8 mouse cellular contexts compared by ENCODE assay signal in the genomic region with DNA sequence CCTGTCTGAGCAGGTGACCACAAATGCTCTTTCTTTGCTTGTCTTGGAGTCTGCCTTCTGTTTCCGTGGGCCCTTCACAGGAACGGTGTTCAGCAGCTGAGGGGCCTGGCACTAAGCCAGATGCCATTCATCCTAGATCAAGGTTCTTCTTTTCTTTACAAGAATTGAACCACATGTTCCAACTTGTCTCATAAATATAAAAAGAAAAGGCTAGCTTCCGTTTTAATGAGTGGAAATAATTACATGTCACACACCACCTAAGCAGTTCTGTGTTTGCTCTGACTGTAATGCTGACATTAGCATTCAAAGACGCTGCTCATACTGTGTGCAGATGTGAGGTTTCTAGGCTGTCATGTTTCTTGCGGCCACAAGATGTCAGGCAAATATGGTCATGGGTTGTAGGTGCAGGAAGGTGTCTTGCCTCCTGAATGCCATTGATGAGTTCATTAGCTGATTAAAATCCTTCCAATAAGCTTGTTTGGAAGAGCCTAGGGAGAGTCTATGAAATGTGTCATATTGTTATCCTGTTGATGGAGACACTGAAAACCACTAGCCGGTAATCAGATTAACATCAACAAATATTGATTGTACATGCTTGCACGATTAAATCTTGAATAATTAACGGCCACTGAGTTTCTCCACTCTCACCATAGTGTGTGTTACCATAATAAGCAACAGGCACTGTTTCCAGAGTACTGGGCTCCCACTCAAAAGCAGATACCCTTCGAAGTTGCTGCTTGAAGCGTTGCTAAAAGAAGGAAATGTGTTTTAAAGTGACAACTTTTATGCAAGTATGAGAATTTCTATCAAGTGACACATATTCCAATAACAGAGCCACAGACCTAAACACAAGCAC.
DNase-seq lines count a peak whose midpoint lies in the region; ATAC-seq and TF ChIP-seq lines count a peak whose summit lies in the region.

No protein-coding gene starts in this region.

- H3K9me3 ChIP-seq in liver, embryonic 11.5 days (ENCODE audit: control insufficient read depth, low read length): no peaks in the 10 kb centered on the region
- H3K9me3 ChIP-seq in midbrain, embryonic 14.5 days (ENCODE audit: control insufficient read depth, low read length): no peaks in the 10 kb centered on the region

- no peak for TF ChIP-seq POLR2A in bone marrow, adult 2 months (IDR thresholded peaks at IDR 0.05; ENCODE audit: borderline replicate concordance, control insufficient read depth, low read depth, low read length)
- TF ChIP-seq POLR2A in embryonic fibroblast, embryonic 13.5 days (IDR thresholded peaks at IDR 0.05; ENCODE audit: low read depth, low read length): no peak

- 56% methylated on average over 10 of the region's 10 CpGs for WGBS in liver, embryonic 11.5 days
- 27% methylated on average over 10 of the region's 10 CpGs for WGBS in bone marrow, adult 2 months
- 43% methylated on average over 10 of the region's 10 CpGs for WGBS in midbrain, embryonic 14.5 days

- DNase-seq in liver: peak; percentile 5
- DNase-seq in liver, embryonic 11.5 days (ENCODE audit: low spot score): no peak
- peak; percentile 4 to 6 for DNase-seq in kidney, adult 8-10 months
- peak; percentile 85 for DNase-seq in midbrain, embryonic 14.5 days
- DNase-seq in gastrocnemius, postnatal 25 days: no peak

- H3K36me3 ChIP-seq in liver, embryonic 11.5 days (ENCODE audit: control insufficient read depth, insufficient read depth, low read length): no peaks in the 10 kb centered on the region
- no peaks in the 10 kb centered on the region for H3K36me3 ChIP-seq in midbrain, embryonic 14.5 days (ENCODE audit: control insufficient read depth, insufficient read depth, low read length)

- H3K4me3 ChIP-seq in liver, embryonic 11.5 days (ENCODE audit: low read depth, low read length): no peak overlapping the region
- no peak overlapping the region for H3K4me3 ChIP-seq in bone marrow, adult 2 months (replicated peaks; ENCODE audit: control insufficient read depth, low read depth, low read length)
- no peak overlapping the region for H3K4me3 ChIP-seq in embryonic fibroblast, embryonic 13.5 days (ENCODE audit: insufficient read depth, low read length)
- H3K4me3 ChIP-seq in midbrain, embryonic 14.5 days (replicated peaks; ENCODE audit: low read depth, low read length): no peak overlapping the region

- H3K27ac ChIP-seq in liver, embryonic 11.5 days (ENCODE audit: low read depth, low read length): no peak overlapping the region
- no peak overlapping the region for H3K27ac ChIP-seq in bone marrow, adult 2 months (ENCODE audit: control insufficient read depth, insufficient read depth, low read depth, low read length, poor library complexity)
- no peak overlapping the region for H3K27ac ChIP-seq in embryonic fibroblast, embryonic 13.5 days (ENCODE audit: insufficient read depth, low read length)
- H3K27ac ChIP-seq in midbrain, embryonic 14.5 days (replicated peaks; ENCODE audit: low read depth, low read length): peak overlapping the region; percentile 34; the same call in 1 of the 2 replicates

- H3K4me2 ChIP-seq in liver, embryonic 11.5 days: no peak overlapping the region
- no peak overlapping the region for H3K4me2 ChIP-seq in midbrain, embryonic 14.5 days (ENCODE audit: low read length)

- no peak overlapping the region for H3K9ac ChIP-seq in liver, embryonic 11.5 days (ENCODE audit: low read depth, low read length)
- no peak overlapping the region for H3K9ac ChIP-seq in midbrain, embryonic 14.5 days (replicated peaks; ENCODE audit: low read length)

- ATAC-seq in liver, embryonic 11.5 days (replicated peaks; ENCODE audit: low FRiP score): no peak
- ATAC-seq in midbrain, embryonic 14.5 days (ENCODE audit: low FRiP score, low TSS enrichment): peak; percentile 90
- no peak for ATAC-seq in monocyte, adult 5-6 weeks (replicated peaks; ENCODE audit: insufficient number of reproducible peaks, low FRiP score, low TSS enrichment, poor library complexity, severe bottlenecking)

- TF ChIP-seq CTCF in bone marrow, adult 2 months (IDR thresholded peaks at IDR 0.05; ENCODE audit: control insufficient read depth, insufficient read depth, low read length): 0 out of 2 replicates have a peak, but pooled peaks have one; percentile 1
- TF ChIP-seq CTCF in embryonic fibroblast, embryonic 13.5 days (IDR thresholded peaks at IDR 0.05; ENCODE audit: borderline replicate concordance, insufficient read depth, low read length): peak; percentile 52; the same call in 1 of the 2 replicates

- no peaks in the 10 kb centered on the region for H3K4me1 ChIP-seq in liver, embryonic 11.5 days (replicated peaks; ENCODE audit: control insufficient read depth, insufficient read depth, low read length)
- no peaks in the 10 kb centered on the region for H3K4me1 ChIP-seq in bone marrow, adult 2 months (ENCODE audit: control insufficient read depth, insufficient read depth, low read length)
- H3K4me1 ChIP-seq in embryonic fibroblast, embryonic 13.5 days (ENCODE audit: control insufficient read depth, insufficient read depth, low read length): no peaks in the 10 kb centered on the region
- peaks cover 14% of the 10 kb centered on the region; the same call in 1 of the 2 replicates for H3K4me1 ChIP-seq in midbrain, embryonic 14.5 days (ENCODE audit: control insufficient read depth, insufficient read depth, low read length)

- H3K27me3 ChIP-seq in liver, embryonic 11.5 days (replicated peaks; ENCODE audit: control insufficient read depth, insufficient read depth, low read length): no peaks in the 10 kb centered on the region
- 0 out of 2 replicates have a peak, but pooled peaks cover 3% of the 10 kb centered on the region for H3K27me3 ChIP-seq in midbrain, embryonic 14.5 days (ENCODE audit: control insufficient read depth, insufficient read depth, low read length)

Comparison
In these comparisons a context has a peak if more than half of its experiments do, and no peak if none do; other contexts are left out.
1. DNase-seq: peak in liver (single experiment), kidney, adult 8-10 months (2 of 2) and midbrain, embryonic 14.5 days (single experiment); none in liver, embryonic 11.5 days (single experiment) and gastrocnemius, postnatal 25 days (single experiment).